In genomic region chr15:99725341-99726155, GRCm38 (mm10) we compare ENCODE assay signal across 8 mouse cellular contexts. TPM values are rescaled to one million over a fixed set of nuclear protein-coding genes. Genes with fewer than 3 reads are reported as not detected.
DNase-seq lines count a peak whose midpoint lies in the region; ATAC-seq and TF ChIP-seq lines count a peak whose summit lies in the region.

Gene Cox14 (plus strand): TSS chr15:99725618.

- peak within 1 kb of the TSS; percentile 89 for H3K27ac ChIP-seq in bone marrow, adult 2 months (ENCODE audit: control insufficient read depth, insufficient read depth, low read depth, low read length, poor library complexity)
- peak within 1 kb of the TSS; percentile 91 for H3K27ac ChIP-seq in embryonic facial prominence, embryonic 15.5 days (replicated peaks)
- peak within 1 kb of the TSS; percentile 89 for H3K27ac ChIP-seq in limb, embryonic 14.5 days (replicated peaks; ENCODE audit: low read depth, low read length)
- H3K27ac ChIP-seq in midbrain, postnatal 0 days (ENCODE audit: low read depth, low read length): peak within 1 kb of the TSS; percentile 89

- TF ChIP-seq CTCF in bone marrow, adult 2 months (IDR thresholded peaks at IDR 0.05; ENCODE audit: control insufficient read depth, insufficient read depth, low read length): peak; percentile 97
- peak; percentile 97 for TF ChIP-seq CTCF in midbrain, postnatal 0 days (IDR thresholded peaks at IDR 0.05)

- no peaks in the 10 kb centered on the region for H3K27me3 ChIP-seq in embryonic facial prominence, embryonic 15.5 days
- H3K27me3 ChIP-seq in limb, embryonic 14.5 days (ENCODE audit: control insufficient read depth, insufficient read depth, low read length): no peaks in the 10 kb centered on the region
- H3K27me3 ChIP-seq in midbrain, postnatal 0 days (ENCODE audit: insufficient read depth, low read length): no peaks in the 10 kb centered on the region

- peaks cover 28% of the 10 kb centered on the region for H3K36me3 ChIP-seq in embryonic facial prominence, embryonic 15.5 days
- H3K36me3 ChIP-seq in limb, embryonic 14.5 days (ENCODE audit: control insufficient read depth, insufficient read depth, low read length): peaks cover 34% of the 10 kb centered on the region
- H3K36me3 ChIP-seq in midbrain, postnatal 0 days (ENCODE audit: insufficient read depth, low read length): peaks cover 11% of the 10 kb centered on the region; the same call in 1 of the 2 replicates

- peak within 1 kb of the TSS; percentile 91 for H3K4me3 ChIP-seq in bone marrow, adult 2 months (replicated peaks; ENCODE audit: control insufficient read depth, low read depth, low read length)
- peak within 1 kb of the TSS; percentile 93 for H3K4me3 ChIP-seq in embryonic facial prominence, embryonic 15.5 days (replicated peaks)
- H3K4me3 ChIP-seq in limb, embryonic 14.5 days (replicated peaks; ENCODE audit: low read length): peak within 1 kb of the TSS; percentile 95
- peak within 1 kb of the TSS; percentile 92 for H3K4me3 ChIP-seq in midbrain, postnatal 0 days (ENCODE audit: low read depth, low read length)

- no peaks in the 10 kb centered on the region; the same call in 1 of the 2 replicates for H3K4me1 ChIP-seq in bone marrow, adult 2 months (ENCODE audit: control insufficient read depth, insufficient read depth, low read length)
- peaks cover 30% of the 10 kb centered on the region for H3K4me1 ChIP-seq in embryonic facial prominence, embryonic 15.5 days
- H3K4me1 ChIP-seq in limb, embryonic 14.5 days (ENCODE audit: control insufficient read depth, insufficient read depth, low read length): peaks cover 13% of the 10 kb centered on the region
- peaks cover 3% of the 10 kb centered on the region for H3K4me1 ChIP-seq in midbrain, postnatal 0 days (ENCODE audit: insufficient read depth, low read length)

- WGBS in bone marrow, adult 2 months: under 1% methylated on average over 68 of the region's 68 CpGs
- WGBS in embryonic facial prominence, embryonic 15.5 days: under 1% methylated on average over 68 of the region's 68 CpGs
- WGBS in limb, embryonic 14.5 days: under 1% methylated on average over 53 of the region's 68 CpGs
- under 1% methylated on average over 55 of the region's 68 CpGs for WGBS in midbrain, postnatal 0 days

- ATAC-seq in embryonic facial prominence, embryonic 15.5 days (ENCODE audit: insufficient number of reproducible peaks, low FRiP score, low TSS enrichment, low read depth): peak; percentile 95
- ATAC-seq in limb, embryonic 14.5 days (ENCODE audit: low FRiP score, low read depth): peak; percentile 96
- peak; percentile 94 for ATAC-seq in midbrain, postnatal 0 days (ENCODE audit: low FRiP score)

- no peaks in the 10 kb centered on the region for H3K9me3 ChIP-seq in embryonic facial prominence, embryonic 15.5 days (replicated peaks)
- no peaks in the 10 kb centered on the region for H3K9me3 ChIP-seq in limb, embryonic 14.5 days (ENCODE audit: control insufficient read depth, low read length)
- H3K9me3 ChIP-seq in midbrain, postnatal 0 days (ENCODE audit: low read length): no peaks in the 10 kb centered on the region

- peak within 1 kb of the TSS; percentile 91 for H3K9ac ChIP-seq in embryonic facial prominence, embryonic 15.5 days
- H3K9ac ChIP-seq in limb, embryonic 14.5 days (ENCODE audit: low read depth, low read length, severe bottlenecking): peak within 1 kb of the TSS; percentile 91
- peak within 1 kb of the TSS; percentile 93 for H3K9ac ChIP-seq in midbrain, postnatal 0 days (replicated peaks; ENCODE audit: low read length, poor library complexity, severe bottlenecking)

- peak; percentile 100 for DNase-seq in 416B (ENCODE audit: low read depth)
- peak; percentile 99 for DNase-seq in heart, adult 8-10 months (ENCODE audit: low spot score)
- peak; percentile 99 for DNase-seq in kidney, adult 9 months
- DNase-seq in limb, embryonic 14.5 days (ENCODE audit: low spot score): peak; percentile 98
- peak; percentile 100 for DNase-seq in midbrain, postnatal 0 days (ENCODE audit: low spot score)
- DNase-seq in spleen, postnatal 14 days (ENCODE audit: low spot score in 2 of 2): peak; percentile 84 to 89

- peak; percentile 85 for TF ChIP-seq POLR2A in bone marrow, adult 2 months (IDR thresholded peaks at IDR 0.05; ENCODE audit: borderline replicate concordance, control insufficient read depth, low read depth, low read length)
- TF ChIP-seq POLR2A in limb, embryonic 14.5 days (IDR thresholded peaks at IDR 0.05; ENCODE audit: borderline replicate concordance, extremely low read depth, insufficient read depth, insufficient read length): peak; percentile 57; the same call in 1 of the 2 replicates

- peak within 1 kb of the TSS; percentile 79 for H3K4me2 ChIP-seq in embryonic facial prominence, embryonic 15.5 days (replicated peaks)
- peak within 1 kb of the TSS; percentile 74 for H3K4me2 ChIP-seq in limb, embryonic 14.5 days (replicated peaks; ENCODE audit: low read depth, low read length, severe bottlenecking)
- H3K4me2 ChIP-seq in midbrain, postnatal 0 days (ENCODE audit: low read depth, low read length, poor library complexity, severe bottlenecking): peak within 1 kb of the TSS; percentile 87

RNA-seq across cellular contexts. Expression of gene Cox14, which starts in this region (rescaled TPM):
- 42.7 and 80.8 TPM in 2 replicates for polyA plus RNA-seq in bone marrow, adult 2 months (2011; ENCODE audit: insufficient read depth, insufficient read length, low replicate concordance, missing spikeins)
- polyA plus RNA-seq in embryonic facial prominence, embryonic 15.5 days (2015; fragmentation: Nextera tagmentation; extraction: Ambion mirVana): 178 and 181 TPM in 2 replicates
- 100 to 1,000 TPM; 240 to 284 (median 258) TPM for total RNA-seq in heart, adult 8-10 months (2022)
- polyA plus RNA-seq in limb, embryonic 14.5 days (2012; rRNA removed): 157 and 199 TPM in 2 replicates
- 174 and 194 TPM in 2 replicates for polyA plus RNA-seq in limb, embryonic 14.5 days (2014; fragmentation: Nextera tagmentation; extraction: Ambion mirVana)
- 60.9 and 67.2 TPM in 2 replicates for total RNA-seq in midbrain, postnatal 0 days (2014; rRNA removed)
- 165 and 180 TPM in 2 replicates for polyA plus RNA-seq in midbrain, postnatal 0 days (2015; fragmentation: Nextera tagmentation; extraction: Ambion mirVana)

Comparison
In these comparisons a context has a peak if more than half of its experiments do, and no peak if none do; other contexts are left out.
1. Peak in every context shown above with its lines: DNase-seq, ATAC-seq, H3K4me3 ChIP-seq and H3K27ac ChIP-seq.